Mouse (Mus musculus) forebrain, postnatal 0 days (tissue): Measurements from ENCODE around the gene Sparcl1. TPM values are rescaled to one million over a fixed set of nuclear protein-coding genes. Genes with fewer than 3 reads are reported as not detected.

Source experiments
- ATAC-seq: fragments of 200-750 bp; cut with Nextera tagmentation; 2 replicates; pipeline ENCODE4 v1.8.0; 2017; ENCODE audit warnings: mild to moderate bottlenecking, moderate library complexity
- DNase-seq: peaks from one replicate; pipeline ENCODE4 v3.0.0-alpha.2; 2015
- H3K27ac ChIP-seq: fragments of 300-500 bp; sonication (generic); 2 replicates; pipeline ENCODE4 v1.5.1; 2014; ENCODE audit warnings: low read depth, mild to moderate bottlenecking, antibody characterized with exemption, low read length, moderate library complexity, mixed read lengths
- H3K27me3 ChIP-seq: fragments of 300-500 bp; sonication (generic); 2 replicates; pipeline ENCODE4 v1.6.1; 2014; ENCODE audit warnings: mild to moderate bottlenecking, low read length, mixed read lengths; ENCODE audit not compliant: insufficient read depth
- H3K36me3 ChIP-seq: fragments of 300-500 bp; sonication (generic); 2 replicates; pipeline ENCODE4 v1.6.1; 2014; ENCODE audit warnings: mild to moderate bottlenecking, moderate library complexity; ENCODE audit not compliant: insufficient read depth
- H3K4me1 ChIP-seq: fragments of 300-500 bp; sonication (generic); 2 replicates; pipeline ENCODE4 v1.6.1; 2014; ENCODE audit warnings: antibody characterized with exemption; ENCODE audit not compliant: insufficient read depth
- H3K4me2 ChIP-seq: fragments of 300-500 bp; sonication (generic); 2 replicates; pipeline ENCODE4 v1.6.1; 2014; ENCODE audit warnings: low read depth, mild to moderate bottlenecking, moderate library complexity
- H3K4me3 ChIP-seq: fragments of 300-500 bp; sonication (generic); 2 replicates; pipeline ENCODE4 v1.5.1; 2014; ENCODE audit warnings: low read depth, low read length, mixed read lengths
- H3K9ac ChIP-seq: fragments of 300-500 bp; sonication (generic); 2 replicates; pipeline ENCODE4 v1.6.1; 2014; ENCODE audit warnings: mild to moderate bottlenecking
- H3K9me3 ChIP-seq: fragments of 300-500 bp; sonication (generic); 2 replicates; pipeline ENCODE4 v1.6.1; 2016; ENCODE audit warnings: low read length
- CTCF ChIP-seq: sonication (generic); IDR thresholded peaks from 2 replicates; pipeline ENCODE4 v1.5.1; 2016; ENCODE audit warnings: antibody characterized with exemption, control low read depth, low read depth
- WGBS: fragments of 180-500 bp; shearing (Covaris S2); extraction: QIAGEN DNeasy Blood & Tissue Kit; methylation state at CpG from one replicate; pipeline ENCODE4 v1.1.7; 2014; 5-methylcytosine and 5-hydroxymethylcytosine counted together
- polyA plus RNA-seq: library from polyadenylated mRNA; unstranded; fragments of >200 nt; fragmentation: Nextera tagmentation; extraction: Ambion mirVana; gene quantifications from 2 replicates; pipeline ENCODE4 v1.2.1, GENCODE M21; 2015
- total RNA-seq: library from RNA; depleted of rRNA; stranded (reverse); fragments of >200 nt; gene quantifications from 2 replicates; pipeline ENCODE4 v1.2.3, GENCODE M21; 2014

Sparcl1 gene
- total and polyA plus RNA-seq, 2 experiments from 2014 or later: 282 to 342 TPM

- H3K27me3 ChIP-seq: no peaks in the 10 kb centered on the region
- H3K36me3 ChIP-seq: peaks cover 5% of the 10 kb centered on the region; the same call in 1 of the 2 replicates
- DNase-seq (no peak), ATAC-seq (no peak)
- H3K9ac ChIP-seq: no peak within 1 kb of the TSS; the same call in 1 of the 2 replicates
- 94% methylated on average over 7 of the region's 7 CpGs for WGBS
- no peak within 1 kb of the TSS for H3K4me2 ChIP-seq
- TF ChIP-seq CTCF: no peak
- H3K27ac ChIP-seq: no peak within 1 kb of the TSS
- H3K4me3 ChIP-seq: no peak within 1 kb of the TSS
- H3K4me1 ChIP-seq: no peaks in the 10 kb centered on the region
- H3K9me3 ChIP-seq: no peaks in the 10 kb centered on the region
Measured at GRCm38 (mm10) chr5:104077508-104077907, 36.0 kb downstream of the Sparcl1 start, which contains the start of gene Gm17660. TSS of gene Gm17660 (minus strand) at chr5:104077608.

GRCm38 (mm10) chr5:104076361-104076760 is 37.2 kb downstream of the Sparcl1 start:
- Histone ChIP-seq H3K9me3 (no peaks in the 10 kb centered on the region), H3K9ac (no peak overlapping the region; the same call in 1 of the 2 replicates), H3K36me3 (peaks cover 5% of the 10 kb centered on the region; the same call in 1 of the 2 replicates), H3K27ac (no peak overlapping the region), H3K4me2 (no peak overlapping the region), H3K27me3 (no peaks in the 10 kb centered on the region), H3K4me3 (no peak overlapping the region), H3K4me1 (0 out of 2 replicates have a peak, but pooled peaks cover 2% of the 10 kb centered on the region)
- TF ChIP-seq CTCF: peak; percentile 12; the same call in 1 of the 2 replicates
- ATAC-seq: no peak
- 30% methylated on average over 10 of the region's 10 CpGs for WGBS
- peak; percentile 46 for DNase-seq

GRCm38 (mm10) chr5:104074388-104074787 is 39.1 kb downstream of the Sparcl1 start:
- ATAC-seq (peak; percentile 55; the same call in 1 of the 2 replicates), DNase-seq (peak; percentile 66)
- H3K9ac ChIP-seq: no peak overlapping the region

GRCm38 (mm10) chr5:104073602-104074001 is 39.9 kb downstream of the Sparcl1 start:
- DNase-seq: no peak
- H3K36me3 ChIP-seq: no peaks in the 10 kb centered on the region
- no peaks in the 10 kb centered on the region for H3K27me3 ChIP-seq
- H3K4me1 ChIP-seq: 0 out of 2 replicates have a peak, but pooled peaks cover 5% of the 10 kb centered on the region
- no peak for TF ChIP-seq CTCF
- H3K4me3 ChIP-seq: no peak overlapping the region
- H3K4me2 ChIP-seq: no peak overlapping the region
- peak; percentile 54; the same call in 1 of the 2 replicates for ATAC-seq
- no peak overlapping the region for H3K9ac ChIP-seq
- no peaks in the 10 kb centered on the region for H3K9me3 ChIP-seq
- WGBS: 78% methylated on average over 5 of the region's 5 CpGs
- H3K27ac ChIP-seq: no peak overlapping the region

More at GRCm38 (mm10) chr5:104074388-104074787, 39.1 kb downstream of the Sparcl1 start:
- H3K4me1 ChIP-seq: 0 out of 2 replicates have a peak, but pooled peaks cover 5% of the 10 kb centered on the region
- H3K9me3 ChIP-seq: no peaks in the 10 kb centered on the region
- 28% methylated on average over 12 of the region's 12 CpGs for WGBS
- no peak overlapping the region for H3K4me2 ChIP-seq
- no peaks in the 10 kb centered on the region for H3K27me3 ChIP-seq
- no peak overlapping the region for H3K4me3 ChIP-seq
- no peaks in the 10 kb centered on the region for H3K36me3 ChIP-seq
- H3K27ac ChIP-seq: no peak overlapping the region
- peak; percentile 84 for TF ChIP-seq CTCF

- Histone ChIP-seq H3K4me1 (0 out of 2 replicates have a peak, but pooled peaks cover 5% of the 10 kb centered on the region), H3K4me3 (no peak overlapping the region), H3K9ac (no peak overlapping the region), H3K9me3 (no peaks in the 10 kb centered on the region), H3K4me2 (no peak overlapping the region), H3K27me3 (no peaks in the 10 kb centered on the region), H3K36me3 (no peaks in the 10 kb centered on the region), H3K27ac (peak overlapping the region; percentile 60)
- WGBS: 10% methylated on average over 8 of the region's 8 CpGs
- TF ChIP-seq CTCF: no peak
- DNase-seq: peak; percentile 43
- peak; percentile 84 for ATAC-seq
Measured at GRCm38 (mm10) chr5:104072272-104072886, 41.2 kb downstream of the Sparcl1 start.

GRCm38 (mm10) chr5:104071048-104071447 is 42.5 kb downstream of the Sparcl1 start:
- Histone ChIP-seq H3K4me2 (no peak overlapping the region), H3K36me3 (no peaks in the 10 kb centered on the region), H3K9ac (no peak overlapping the region), H3K9me3 (no peaks in the 10 kb centered on the region), H3K4me1 (0 out of 2 replicates have a peak, but pooled peaks cover 5% of the 10 kb centered on the region), H3K4me3 (no peak overlapping the region), H3K27ac (peak overlapping the region; percentile 29; the same call in 1 of the 2 replicates), H3K27me3 (no peaks in the 10 kb centered on the region)
- TF ChIP-seq CTCF: no peak
- ATAC-seq: 0 out of 2 replicates have a peak, but pooled peaks have one; percentile 14
- no peak for DNase-seq
- 54% methylated on average over 4 of the region's 4 CpGs for WGBS

- peaks cover 6% of the 10 kb centered on the region for H3K36me3 ChIP-seq
- no peak overlapping the region for H3K27ac ChIP-seq
- H3K4me1 ChIP-seq: 0 out of 2 replicates have a peak, but pooled peaks cover 5% of the 10 kb centered on the region
- H3K27me3 ChIP-seq: no peaks in the 10 kb centered on the region
- no peak for DNase-seq
- WGBS: 84% methylated on average over 7 of the region's 7 CpGs
- H3K4me2 ChIP-seq: no peak overlapping the region
- TF ChIP-seq CTCF: peak; percentile 74
- ATAC-seq: no peak
- no peak overlapping the region for H3K9ac ChIP-seq
- H3K4me3 ChIP-seq: no peak overlapping the region
- no peaks in the 10 kb centered on the region for H3K9me3 ChIP-seq
Measured at GRCm38 (mm10) chr5:104068751-104069150, 44.8 kb downstream of the Sparcl1 start.
